Mouse (Mus musculus): ENCODE data around the gene Tesc.

DNA sequence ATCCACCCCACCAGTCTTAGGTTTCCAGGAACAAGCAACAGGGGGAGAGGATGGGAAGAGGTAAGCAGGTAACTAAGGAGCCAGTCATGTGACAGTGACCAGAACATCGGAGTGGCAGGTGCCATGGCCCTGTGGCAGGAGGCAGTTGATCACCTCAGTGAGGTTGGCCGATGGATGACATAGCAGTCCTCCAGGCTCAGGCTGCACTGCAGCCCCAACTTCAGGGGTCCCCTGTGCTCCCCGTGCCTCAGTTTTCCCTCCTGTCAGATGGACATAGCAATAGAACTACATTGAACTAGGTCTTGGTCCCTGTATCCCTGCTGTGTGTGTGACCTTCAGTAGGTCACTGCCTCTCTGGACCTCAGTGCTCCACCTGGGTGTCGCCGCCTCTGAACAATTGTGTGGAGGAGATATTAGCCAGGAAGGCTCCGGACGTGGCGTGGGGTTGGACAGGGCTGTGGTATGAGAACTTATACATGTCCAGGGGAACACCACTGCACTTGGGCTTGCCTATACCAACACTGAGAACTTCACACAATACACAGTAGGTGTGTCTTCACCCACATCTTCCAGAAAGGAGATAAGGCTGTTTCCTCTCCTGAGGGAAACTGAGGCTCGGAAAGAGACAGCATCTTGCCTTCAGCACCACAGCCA lies 2.6 kb downstream of the Tesc start:
- TF ChIP-seq POLR2A (IDR thresholded peaks at IDR 0.05; ENCODE audit: borderline replicate concordance, extremely low read depth, low read depth, low read length) (no peak), CTCF (IDR thresholded peaks at IDR 0.05; ENCODE audit: insufficient read depth, low read length) (no peak)

All from lung, adult 2 months (tissue).